Comparison of ENCODE assay signal across 8 mouse cellular contexts in the genomic region with DNA sequence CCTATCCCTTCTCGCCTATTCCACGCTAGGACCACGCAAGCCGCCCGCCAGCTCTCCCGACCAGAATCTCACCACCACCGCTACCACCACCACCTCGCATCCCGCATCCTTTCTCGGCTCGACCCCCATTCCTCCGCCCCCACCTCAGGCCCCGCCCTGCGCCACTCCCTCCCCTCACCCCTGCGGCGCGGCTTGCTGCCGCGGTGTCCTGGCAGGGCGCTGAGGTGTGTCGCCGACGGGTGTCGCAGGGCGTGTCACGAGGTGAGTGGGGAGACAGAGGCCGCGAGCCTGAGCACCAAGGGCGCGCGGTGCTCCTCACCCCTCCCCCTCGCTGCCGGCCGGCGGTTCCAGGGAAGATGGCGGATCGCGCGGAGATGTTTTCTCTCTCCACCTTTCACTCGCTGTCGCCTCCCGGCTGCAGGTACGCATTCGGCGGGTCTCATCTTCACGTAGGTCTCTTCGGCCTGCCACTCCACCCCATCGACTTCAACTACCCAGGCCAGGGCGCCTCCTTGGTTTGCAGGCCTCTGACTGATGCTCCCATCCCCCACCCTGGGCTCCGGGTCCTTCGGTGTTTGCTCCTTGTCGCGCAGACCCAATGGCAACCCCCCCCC. TPM values are rescaled to one million over a fixed set of nuclear protein-coding genes. Genes with fewer than 3 reads are reported as not detected.
DNase-seq lines count a peak whose midpoint lies in the region; ATAC-seq lines count a peak whose summit lies in the region.

Gene Mapk8ip2, plus strand, starts transcription at position 49 of the 614 bp plus-strand sequence.

- peak; percentile 80 for ATAC-seq in forebrain, embryonic 15.5 days (replicated peaks)
- ATAC-seq in neural tube, embryonic 14.5 days (ENCODE audit: low read depth), result peak; percentile 84

- H3K36me3 ChIP-seq in forebrain, embryonic 15.5 days, result peaks cover 27% of the 10 kb centered on the region
- peaks cover 24% of the 10 kb centered on the region for H3K36me3 ChIP-seq in neural tube, embryonic 14.5 days (ENCODE audit: control insufficient read depth, insufficient read depth, low read length)

- intact Hi-C loops in left cerebral cortex, postnatal 36 days (cut with DNase I), result no loop called here

- H3K27ac ChIP-seq in forebrain, embryonic 15.5 days (replicated peaks), result peak within 1 kb of the TSS; percentile 81
- peak within 1 kb of the TSS; percentile 86 for H3K27ac ChIP-seq in neural tube, embryonic 14.5 days (ENCODE audit: low read depth, low read length)

- DNase-seq in layer of hippocampus, adult 18-20 months (ENCODE audit: low spot score in 2 of 2), result peak in 1 of 2 experiments; percentile 61
- no peak for DNase-seq in layer of hippocampus, adult 9-10 months (ENCODE audit: low spot score)
- DNase-seq in cerebellum, adult 18-20 months, result peak; percentile 81 to 84
- peak; percentile 73 to 80 for DNase-seq in left cerebral cortex, postnatal 36 days (ENCODE audit: low spot score in 2 of 2)
- no peak for DNase-seq in urinary bladder, postnatal 36 days (ENCODE audit: low spot score in 2 of 2)
- no peak for DNase-seq in ovary, postnatal 14 days (ENCODE audit: low spot score)

- peak within 1 kb of the TSS; percentile 83 for H3K9ac ChIP-seq in forebrain, embryonic 15.5 days (replicated peaks)
- peak within 1 kb of the TSS; percentile 86 for H3K9ac ChIP-seq in neural tube, embryonic 14.5 days (replicated peaks; ENCODE audit: low read depth, low read length)

- H3K4me1 ChIP-seq in forebrain, embryonic 15.5 days, result peaks cover 24% of the 10 kb centered on the region
- peaks cover 16% of the 10 kb centered on the region for H3K4me1 ChIP-seq in neural tube, embryonic 14.5 days (ENCODE audit: control insufficient read depth, insufficient read depth, low read length)

- WGBS in forebrain, embryonic 15.5 days, result under 1% methylated on average over 46 of the region's 53 CpGs
- WGBS in neural tube, embryonic 14.5 days, result under 1% methylated on average over 46 of the region's 53 CpGs

- peak within 1 kb of the TSS; percentile 88 for H3K4me2 ChIP-seq in forebrain, embryonic 15.5 days (replicated peaks)
- peak within 1 kb of the TSS; percentile 77 for H3K4me2 ChIP-seq in neural tube, embryonic 14.5 days (ENCODE audit: low read depth, low read length)

- no peaks in the 10 kb centered on the region; the same call in 1 of the 2 replicates for H3K27me3 ChIP-seq in forebrain, embryonic 15.5 days
- H3K27me3 ChIP-seq in neural tube, embryonic 14.5 days (ENCODE audit: control insufficient read depth, insufficient read depth, low read length), result peaks cover 4% of the 10 kb centered on the region; the same call in 1 of the 2 replicates

- no peaks in the 10 kb centered on the region for H3K9me3 ChIP-seq in forebrain, embryonic 15.5 days
- H3K9me3 ChIP-seq in neural tube, embryonic 14.5 days (ENCODE audit: control insufficient read depth, low read length), result no peaks in the 10 kb centered on the region

- H3K4me3 ChIP-seq in forebrain, embryonic 15.5 days, result peak within 1 kb of the TSS; percentile 93
- peak within 1 kb of the TSS; percentile 71 for H3K4me3 ChIP-seq in neural tube, embryonic 14.5 days (ENCODE audit: low read depth, low read length)

RNA-seq across cellular contexts. Expression of gene Mapk8ip2, which starts in this region (rescaled TPM):
- total RNA-seq in layer of hippocampus, adult 18-20 months (2021), result 100 to 1,000 TPM; 266 to 269 TPM
- 65.0 and 68.2 TPM in 2 replicates for polyA plus RNA-seq in forebrain, embryonic 15.5 days (2015; fragmentation: Nextera tagmentation; extraction: Ambion mirVana)
- 100 to 1,000 TPM; 221 to 233 TPM for total RNA-seq in left cerebral cortex, postnatal 36 days (2021)
- 64.5 and 73.1 TPM in 2 replicates for polyA plus RNA-seq in neural tube, embryonic 14.5 days (2014; fragmentation: Nextera tagmentation; extraction: Ambion mirVana)

Comparison
In these comparisons a context has a peak if more than half of its experiments do, and no peak if none do; other contexts are left out.
1. DNase-seq: peak in cerebellum, adult 18-20 months (2 of 2) and left cerebral cortex, postnatal 36 days (2 of 2); none in layer of hippocampus, adult 9-10 months (single experiment), urinary bladder, postnatal 36 days (0 of 2) and ovary, postnatal 14 days (single experiment).